Mouse (Mus musculus): Measurements from ENCODE around the gene Baiap3. TPM values are rescaled to one million over a fixed set of nuclear protein-coding genes. Genes with fewer than 3 reads are reported as not detected.

Gene Baiap3
- 1.3 and 1.6 TPM in 2 replicates for polyA plus RNA-seq (2015; fragmentation: Nextera tagmentation; extraction: Ambion mirVana)

GRCm38 (mm10) chr17:25256140-25256754 lies at the start of gene Baiap3:
Gene Baiap3, minus strand, starts transcription at chr17:25256364.
- H3K9ac ChIP-seq = peak within 1 kb of the TSS; percentile 9; the same call in 1 of the 2 replicates
- peaks cover 14% of the 10 kb centered on the region for H3K4me1 ChIP-seq
- WGBS = 2% methylated on average over 33 of the region's 35 CpGs
- no peak within 1 kb of the TSS for H3K27ac ChIP-seq (replicated peaks)
- peak within 1 kb of the TSS; percentile 69 for H3K4me2 ChIP-seq (replicated peaks)
- peaks cover 44% of the 10 kb centered on the region for H3K27me3 ChIP-seq
- peaks cover 19% of the 10 kb centered on the region for H3K36me3 ChIP-seq
- ATAC-seq (ENCODE audit: insufficient number of reproducible peaks, low FRiP score, low TSS enrichment, low read depth) = 0 out of 2 replicates have a peak, but pooled peaks have one; percentile 27
- peak within 1 kb of the TSS; percentile 40 for H3K4me3 ChIP-seq (replicated peaks)
- no peaks in the 10 kb centered on the region for H3K9me3 ChIP-seq (replicated peaks)

- H3K4me3 ChIP-seq (replicated peaks) = no peak within 1 kb of the TSS
- no peaks in the 10 kb centered on the region for H3K36me3 ChIP-seq
- no peak for ATAC-seq (ENCODE audit: insufficient number of reproducible peaks, low FRiP score, low TSS enrichment, low read depth)
- 67% methylated on average over 5 of the region's 5 CpGs for WGBS
- H3K27me3 ChIP-seq = no peaks in the 10 kb centered on the region
- H3K4me2 ChIP-seq (replicated peaks) = no peak within 1 kb of the TSS
- H3K27ac ChIP-seq (replicated peaks) = no peak within 1 kb of the TSS
- H3K9me3 ChIP-seq (replicated peaks) = no peaks in the 10 kb centered on the region
- H3K4me1 ChIP-seq = no peaks in the 10 kb centered on the region
- H3K9ac ChIP-seq = no peak within 1 kb of the TSS
These were observed 41.9 kb upstream of the Baiap3 start, which contains the start of gene Prss34 for GRCm38 (mm10) chr17:25298094-25298493. Gene Prss34, plus strand, starts transcription at chr17:25298394.

GRCm38 (mm10) chr17:25294111-25294510 lies 37.9 kb upstream of the Baiap3 start:
- no peak overlapping the region for H3K4me3 ChIP-seq (replicated peaks)
- no peaks in the 10 kb centered on the region for H3K9me3 ChIP-seq (replicated peaks)
- H3K36me3 ChIP-seq = no peaks in the 10 kb centered on the region
- WGBS = 44% methylated on average over 1 of the region's 1 CpGs
- H3K9ac ChIP-seq = no peak overlapping the region
- no peak overlapping the region for H3K27ac ChIP-seq (replicated peaks)
- 0 out of 2 replicates have a peak, but pooled peaks cover 2% of the 10 kb centered on the region for H3K27me3 ChIP-seq
- H3K4me1 ChIP-seq = no peaks in the 10 kb centered on the region
- H3K4me2 ChIP-seq (replicated peaks) = no peak overlapping the region
- no peak for ATAC-seq (ENCODE audit: insufficient number of reproducible peaks, low FRiP score, low TSS enrichment, low read depth)

- no peaks in the 10 kb centered on the region for H3K4me1 ChIP-seq
- ATAC-seq (ENCODE audit: insufficient number of reproducible peaks, low FRiP score, low TSS enrichment, low read depth) = no peak
- H3K27ac ChIP-seq (replicated peaks) = no peak overlapping the region
- no peaks in the 10 kb centered on the region for H3K9me3 ChIP-seq (replicated peaks)
- H3K27me3 ChIP-seq = 0 out of 2 replicates have a peak, but pooled peaks cover 2% of the 10 kb centered on the region
- WGBS = 70% methylated on average over 5 of the region's 5 CpGs
- H3K4me2 ChIP-seq (replicated peaks) = no peak overlapping the region
- H3K36me3 ChIP-seq = no peaks in the 10 kb centered on the region
- no peak overlapping the region for H3K4me3 ChIP-seq (replicated peaks)
- no peak overlapping the region for H3K9ac ChIP-seq
These were observed 37.3 kb upstream of the Baiap3 start for GRCm38 (mm10) chr17:25293495-25293894.

- Histone ChIP-seq H3K36me3 (no peaks in the 10 kb centered on the region), H3K4me3 (replicated peaks) (no peak overlapping the region), H3K9ac (no peak overlapping the region), H3K9me3 (replicated peaks) (no peaks in the 10 kb centered on the region), H3K27me3 (0 out of 2 replicates have a peak, but pooled peaks cover 2% of the 10 kb centered on the region), H3K27ac (replicated peaks) (no peak overlapping the region), H3K4me1 (no peaks in the 10 kb centered on the region), H3K4me2 (replicated peaks) (no peak overlapping the region)
- WGBS = 24% methylated on average over 4 of the region's 4 CpGs
- no peak for ATAC-seq (ENCODE audit: insufficient number of reproducible peaks, low FRiP score, low TSS enrichment, low read depth)
These were observed 34.2 kb upstream of the Baiap3 start for GRCm38 (mm10) chr17:25290411-25290810.

GRCm38 (mm10) chr17:25288842-25289241 lies 32.7 kb upstream of the Baiap3 start:
- H3K4me3 ChIP-seq (replicated peaks) = no peak overlapping the region
- no peaks in the 10 kb centered on the region for H3K9me3 ChIP-seq (replicated peaks)
- no peak overlapping the region for H3K4me2 ChIP-seq (replicated peaks)
- no peak overlapping the region for H3K27ac ChIP-seq (replicated peaks)
- H3K9ac ChIP-seq = no peak overlapping the region
- 0 out of 2 replicates have a peak, but pooled peaks cover 2% of the 10 kb centered on the region for H3K27me3 ChIP-seq
- WGBS = 17% methylated on average over 4 of the region's 4 CpGs
- H3K36me3 ChIP-seq = no peaks in the 10 kb centered on the region
- no peak for ATAC-seq (ENCODE audit: insufficient number of reproducible peaks, low FRiP score, low TSS enrichment, low read depth)
- H3K4me1 ChIP-seq = no peaks in the 10 kb centered on the region

- H3K9me3 ChIP-seq (replicated peaks) = no peaks in the 10 kb centered on the region
- no peak overlapping the region for H3K4me2 ChIP-seq (replicated peaks)
- H3K4me3 ChIP-seq (replicated peaks) = no peak overlapping the region
- no peaks in the 10 kb centered on the region for H3K4me1 ChIP-seq
- no peaks in the 10 kb centered on the region for H3K27me3 ChIP-seq
- H3K27ac ChIP-seq (replicated peaks) = no peak overlapping the region
- H3K36me3 ChIP-seq = no peaks in the 10 kb centered on the region
- no peak overlapping the region for H3K9ac ChIP-seq
- ATAC-seq (ENCODE audit: insufficient number of reproducible peaks, low FRiP score, low TSS enrichment, low read depth) = no peak
- WGBS = 25% methylated on average over 3 of the region's 3 CpGs
These were observed 28.9 kb upstream of the Baiap3 start for GRCm38 (mm10) chr17:25285033-25285432.

- Histone ChIP-seq H3K27ac (replicated peaks) (no peak overlapping the region), H3K4me3 (replicated peaks) (no peak overlapping the region), H3K9me3 (replicated peaks) (no peaks in the 10 kb centered on the region), H3K9ac (no peak overlapping the region), H3K36me3 (no peaks in the 10 kb centered on the region), H3K27me3 (no peaks in the 10 kb centered on the region), H3K4me1 (no peaks in the 10 kb centered on the region), H3K4me2 (replicated peaks) (no peak overlapping the region)
- no peak for ATAC-seq (ENCODE audit: insufficient number of reproducible peaks, low FRiP score, low TSS enrichment, low read depth)
- WGBS = 35% methylated on average over 11 of the region's 11 CpGs
These were observed 26.0 kb upstream of the Baiap3 start for GRCm38 (mm10) chr17:25282133-25282532.

- WGBS = 96% methylated on average over 3 of the region's 3 CpGs
- Histone ChIP-seq H3K27me3 (no peaks in the 10 kb centered on the region), H3K36me3 (no peaks in the 10 kb centered on the region), H3K4me2 (replicated peaks) (no peak overlapping the region), H3K4me1 (peaks cover 21% of the 10 kb centered on the region), H3K27ac (replicated peaks) (no peak overlapping the region), H3K9ac (no peak overlapping the region), H3K9me3 (replicated peaks) (no peaks in the 10 kb centered on the region), H3K4me3 (replicated peaks) (no peak overlapping the region)
- no peak for ATAC-seq (ENCODE audit: insufficient number of reproducible peaks, low FRiP score, low TSS enrichment, low read depth)
These were observed 19.7 kb upstream of the Baiap3 start for GRCm38 (mm10) chr17:25275833-25276232.

- WGBS = 77% methylated on average over 9 of the region's 9 CpGs
- Histone ChIP-seq H3K36me3 (no peaks in the 10 kb centered on the region), H3K4me2 (replicated peaks) (peak within 1 kb of the TSS; percentile 85), H3K27me3 (no peaks in the 10 kb centered on the region), H3K27ac (replicated peaks) (peak within 1 kb of the TSS; percentile 99), H3K9me3 (replicated peaks) (no peaks in the 10 kb centered on the region), H3K4me3 (replicated peaks) (peak within 1 kb of the TSS; percentile 98), H3K9ac (peak within 1 kb of the TSS; percentile 100), H3K4me1 (peaks cover 31% of the 10 kb centered on the region)
- ATAC-seq (ENCODE audit: insufficient number of reproducible peaks, low FRiP score, low TSS enrichment, low read depth) = no peak
These were observed 18.6 kb upstream of the Baiap3 start, which contains the start of gene Ube2i for GRCm38 (mm10) chr17:25274571-25275346. Gene Ube2i, minus strand, starts transcription at chr17:25274622.

- Histone ChIP-seq H3K4me1 (peaks cover 31% of the 10 kb centered on the region), H3K4me2 (replicated peaks) (peak overlapping the region; percentile 85), H3K27ac (replicated peaks) (peak overlapping the region; percentile 99), H3K36me3 (peaks cover 8% of the 10 kb centered on the region), H3K9ac (peak overlapping the region; percentile 100), H3K9me3 (replicated peaks) (no peaks in the 10 kb centered on the region), H3K27me3 (no peaks in the 10 kb centered on the region), H3K4me3 (replicated peaks) (peak overlapping the region; percentile 98)
- under 1% methylated on average over 45 of the region's 45 CpGs for WGBS
- ATAC-seq (ENCODE audit: insufficient number of reproducible peaks, low FRiP score, low TSS enrichment, low read depth) = peak; percentile 91
These were observed 17.7 kb upstream of the Baiap3 start for GRCm38 (mm10) chr17:25273706-25274501.

Data from embryonic facial prominence, embryonic 15.5 days (tissue).